Mouse (Mus musculus): Measurements from ENCODE around the gene Grid2. TPM values are rescaled to one million over a fixed set of nuclear protein-coding genes. Genes with fewer than 3 reads are reported as not detected.

Grid2 gene
- polyA plus RNA-seq, 1 experiment from 2014 or later, result 1.8 TPM

GRCm38 (mm10) chr6:64683974-64684373 is 1428.3 kb downstream of the Grid2 start:
- ATAC-seq (ENCODE audit: low FRiP score), result peak; percentile 54
- 34% methylated on average over 9 of the region's 9 CpGs for WGBS
- no peaks in the 10 kb centered on the region for H3K36me3 ChIP-seq (replicated peaks)

GRCm38 (mm10) chr6:64684973-64685372 is 1429.3 kb downstream of the Grid2 start:
- WGBS, result 8% methylated on average over 5 of the region's 5 CpGs
- Histone ChIP-seq H3K4me2 (peak overlapping the region; percentile 36), H3K36me3 (replicated peaks) (no peaks in the 10 kb centered on the region), H3K27ac (no peak overlapping the region), H3K9ac (no peak overlapping the region), H3K4me1 (peaks cover 10% of the 10 kb centered on the region), H3K27me3 (0 out of 2 replicates have a peak, but pooled peaks cover 11% of the 10 kb centered on the region), H3K4me3 (replicated peaks) (no peak overlapping the region), H3K9me3 (no peaks in the 10 kb centered on the region)
- ATAC-seq (ENCODE audit: low FRiP score), result no peak

More at GRCm38 (mm10) chr6:64683974-64684373, 1428.3 kb downstream of the Grid2 start:
- Histone ChIP-seq H3K4me1 (peaks cover 10% of the 10 kb centered on the region), H3K9me3 (no peaks in the 10 kb centered on the region), H3K4me3 (replicated peaks) (no peak overlapping the region), H3K27ac (no peak overlapping the region), H3K9ac (no peak overlapping the region), H3K4me2 (no peak overlapping the region), H3K27me3 (0 out of 2 replicates have a peak, but pooled peaks cover 11% of the 10 kb centered on the region)

GRCm38 (mm10) chr6:64688181-64688944 is 1432.7 kb downstream of the Grid2 start:
- H3K4me1 ChIP-seq, result peaks cover 10% of the 10 kb centered on the region
- H3K9ac ChIP-seq, result 0 out of 2 replicates have a peak overlapping the region, but pooled peaks have one; percentile 2
- H3K27ac ChIP-seq, result no peak overlapping the region
- 0 out of 2 replicates have a peak, but pooled peaks cover 11% of the 10 kb centered on the region for H3K27me3 ChIP-seq
- H3K36me3 ChIP-seq (replicated peaks), result no peaks in the 10 kb centered on the region
- WGBS, result 4% methylated on average over 19 of the region's 19 CpGs
- no peaks in the 10 kb centered on the region for H3K9me3 ChIP-seq
- H3K4me2 ChIP-seq, result peak overlapping the region; percentile 50
- H3K4me3 ChIP-seq (replicated peaks), result peak overlapping the region; percentile 15
- peak; percentile 60 for ATAC-seq (ENCODE audit: low FRiP score)

GRCm38 (mm10) chr6:64694688-64695087 is 1439.0 kb downstream of the Grid2 start:
- Histone ChIP-seq H3K9me3 (no peaks in the 10 kb centered on the region), H3K36me3 (replicated peaks) (no peaks in the 10 kb centered on the region), H3K4me3 (replicated peaks) (no peak overlapping the region), H3K9ac (no peak overlapping the region), H3K4me1 (peaks cover 11% of the 10 kb centered on the region), H3K27me3 (no peaks in the 10 kb centered on the region), H3K4me2 (no peak overlapping the region), H3K27ac (no peak overlapping the region)
- ATAC-seq (ENCODE audit: low FRiP score), result no peak
- 32% methylated on average over 7 of the region's 7 CpGs for WGBS

GRCm38 (mm10) chr6:64703659-64704058 is 1448.0 kb downstream of the Grid2 start:
- Histone ChIP-seq H3K9ac (no peak overlapping the region), H3K27ac (no peak overlapping the region), H3K4me2 (no peak overlapping the region), H3K27me3 (no peaks in the 10 kb centered on the region), H3K4me3 (replicated peaks) (no peak overlapping the region), H3K36me3 (replicated peaks) (no peaks in the 10 kb centered on the region), H3K9me3 (no peaks in the 10 kb centered on the region), H3K4me1 (no peaks in the 10 kb centered on the region)
- ATAC-seq (ENCODE audit: low FRiP score), result no peak
- 77% methylated on average over 2 of the region's 2 CpGs for WGBS

- under 1% methylated on average over 29 of the region's 29 CpGs for WGBS
- Histone ChIP-seq H3K36me3 (replicated peaks) (no peaks in the 10 kb centered on the region), H3K27ac (no peak overlapping the region), H3K4me2 (peak overlapping the region; percentile 85), H3K9ac (no peak overlapping the region), H3K4me1 (peaks cover 29% of the 10 kb centered on the region), H3K4me3 (replicated peaks) (peak overlapping the region; percentile 42), H3K9me3 (no peaks in the 10 kb centered on the region), H3K27me3 (peaks cover 59% of the 10 kb centered on the region)
- peak; percentile 55; the same call in 1 of the 2 replicates for ATAC-seq (ENCODE audit: low FRiP score)
Observed at GRCm38 (mm10) chr6:64727751-64728403, 1472.2 kb downstream of the Grid2 start.

GRCm38 (mm10) chr6:64728499-64729198 is 1473.0 kb downstream of the Grid2 start, which contains the start of gene Atoh1:
Gene Atoh1, plus strand, starts transcription at chr6:64729125.
- ATAC-seq (ENCODE audit: low FRiP score), result peak; percentile 82
- peak within 1 kb of the TSS; percentile 42 for H3K4me3 ChIP-seq (replicated peaks)
- H3K27me3 ChIP-seq, result peaks cover 65% of the 10 kb centered on the region
- H3K4me1 ChIP-seq, result peaks cover 29% of the 10 kb centered on the region
- H3K4me2 ChIP-seq, result peak within 1 kb of the TSS; percentile 85
- H3K9me3 ChIP-seq, result no peaks in the 10 kb centered on the region
- no peak within 1 kb of the TSS for H3K9ac ChIP-seq
- H3K27ac ChIP-seq, result no peak within 1 kb of the TSS
- under 1% methylated on average over 34 of the region's 34 CpGs for WGBS
- no peaks in the 10 kb centered on the region for H3K36me3 ChIP-seq (replicated peaks)

- Histone ChIP-seq H3K9ac (no peak overlapping the region), H3K36me3 (replicated peaks) (no peaks in the 10 kb centered on the region), H3K9me3 (no peaks in the 10 kb centered on the region), H3K4me3 (replicated peaks) (peak overlapping the region; percentile 42), H3K27ac (no peak overlapping the region), H3K4me2 (peak overlapping the region; percentile 85), H3K27me3 (peaks cover 73% of the 10 kb centered on the region), H3K4me1 (peaks cover 34% of the 10 kb centered on the region)
- under 1% methylated on average over 53 of the region's 53 CpGs for WGBS
- ATAC-seq (ENCODE audit: low FRiP score), result peak; percentile 67
Observed at GRCm38 (mm10) chr6:64729231-64730011, 1473.7 kb downstream of the Grid2 start.

GRCm38 (mm10) chr6:64730030-64730429 is 1474.4 kb downstream of the Grid2 start:
- Histone ChIP-seq H3K4me2 (peak overlapping the region; percentile 85), H3K9ac (no peak overlapping the region), H3K36me3 (replicated peaks) (no peaks in the 10 kb centered on the region), H3K4me3 (replicated peaks) (peak overlapping the region; percentile 42), H3K27me3 (peaks cover 79% of the 10 kb centered on the region), H3K27ac (no peak overlapping the region), H3K4me1 (peaks cover 39% of the 10 kb centered on the region), H3K9me3 (no peaks in the 10 kb centered on the region)
- ATAC-seq (ENCODE audit: low FRiP score), result no peak
- WGBS, result 2% methylated on average over 19 of the region's 19 CpGs

GRCm38 (mm10) chr6:64730506-64731020 is 1474.9 kb downstream of the Grid2 start:
- H3K27me3 ChIP-seq, result peaks cover 84% of the 10 kb centered on the region
- H3K4me2 ChIP-seq, result 0 out of 2 replicates have a peak overlapping the region, but pooled peaks have one; percentile 85
- H3K36me3 ChIP-seq (replicated peaks), result no peaks in the 10 kb centered on the region
- H3K4me1 ChIP-seq, result peaks cover 39% of the 10 kb centered on the region
- no peaks in the 10 kb centered on the region for H3K9me3 ChIP-seq
- WGBS, result 2% methylated on average over 14 of the region's 14 CpGs
- H3K4me3 ChIP-seq (replicated peaks), result no peak overlapping the region
- no peak overlapping the region for H3K9ac ChIP-seq
- no peak overlapping the region for H3K27ac ChIP-seq
- no peak for ATAC-seq (ENCODE audit: low FRiP score)

GRCm38 (mm10) chr6:64731126-64731525 is 1475.5 kb downstream of the Grid2 start:
- Histone ChIP-seq H3K27me3 (peaks cover 90% of the 10 kb centered on the region), H3K27ac (no peak overlapping the region), H3K9me3 (no peaks in the 10 kb centered on the region), H3K4me1 (peaks cover 39% of the 10 kb centered on the region), H3K9ac (no peak overlapping the region), H3K4me3 (replicated peaks) (no peak overlapping the region), H3K4me2 (no peak overlapping the region), H3K36me3 (replicated peaks) (no peaks in the 10 kb centered on the region)
- 7% methylated on average over 7 of the region's 7 CpGs for WGBS
- no peak for ATAC-seq (ENCODE audit: low FRiP score)

Measured in forebrain, embryonic 12.5 days (tissue).